Mouse (Mus musculus) lung, embryonic 16.5 days (tissue): ENCODE measurements at regions not wholly inside any gene's neighbourhood (a gene's known extent, or its start where the extent isn't known, plus 50 kb on each side); places are given as distances from the start of the nearest gene placed in this dataset.

Experiments
- ATAC-seq: fragments of 200-750 bp; cut with Nextera tagmentation; 2 replicates; pipeline ENCODE4 v1.8.0; 2017; ENCODE audit warnings: low read depth, mild to moderate bottlenecking, moderate library complexity
- H3K27ac ChIP-seq: fragments of 300-500 bp; sonication (generic); 2 replicates; pipeline ENCODE4 v1.5.1; 2014; ENCODE audit warnings: mild to moderate bottlenecking, control low read depth, low read length
- H3K27me3 ChIP-seq: fragments of 300-500 bp; sonication (generic); 2 replicates; pipeline ENCODE4 v1.6.1; 2014; ENCODE audit warnings: low read depth, low read length, mixed read lengths; ENCODE audit not compliant: control insufficient read depth, insufficient read depth
- H3K36me3 ChIP-seq: fragments of 300-500 bp; sonication (generic); 2 replicates; pipeline ENCODE4 v1.6.1; 2014; ENCODE audit warnings: low read length; ENCODE audit not compliant: control insufficient read depth, insufficient read depth
- H3K4me1 ChIP-seq: fragments of 300-500 bp; sonication (generic); replicated peaks from 2 replicates; pipeline ENCODE4 v1.6.1; 2014; ENCODE audit warnings: low read length, mixed read lengths; ENCODE audit not compliant: control insufficient read depth, insufficient read depth
- H3K4me2 ChIP-seq: fragments of 300-500 bp; sonication (generic); 2 replicates; pipeline ENCODE4 v1.6.1; 2014; ENCODE audit warnings: low read depth, low read length, control low read depth
- H3K4me3 ChIP-seq: fragments of 300-500 bp; sonication (generic); 2 replicates; pipeline ENCODE4 v1.5.1; 2014; ENCODE audit warnings: mild to moderate bottlenecking, low read length, control low read depth
- H3K9ac ChIP-seq: fragments of 300-500 bp; sonication (generic); 2 replicates; pipeline ENCODE4 v1.6.1; 2014; ENCODE audit warnings: low read length, control low read depth
- H3K9me3 ChIP-seq: fragments of 300-500 bp; sonication (generic); 2 replicates; pipeline ENCODE4 v1.6.1; 2016; ENCODE audit warnings: low read length; ENCODE audit not compliant: control insufficient read depth
- WGBS: fragments of 180-500 bp; shearing (Covaris S2); extraction: QIAGEN DNeasy Blood & Tissue Kit; methylation state at CpG from one replicate; pipeline ENCODE4 v1.1.7; 2014; 5-methylcytosine and 5-hydroxymethylcytosine counted together

DNA sequence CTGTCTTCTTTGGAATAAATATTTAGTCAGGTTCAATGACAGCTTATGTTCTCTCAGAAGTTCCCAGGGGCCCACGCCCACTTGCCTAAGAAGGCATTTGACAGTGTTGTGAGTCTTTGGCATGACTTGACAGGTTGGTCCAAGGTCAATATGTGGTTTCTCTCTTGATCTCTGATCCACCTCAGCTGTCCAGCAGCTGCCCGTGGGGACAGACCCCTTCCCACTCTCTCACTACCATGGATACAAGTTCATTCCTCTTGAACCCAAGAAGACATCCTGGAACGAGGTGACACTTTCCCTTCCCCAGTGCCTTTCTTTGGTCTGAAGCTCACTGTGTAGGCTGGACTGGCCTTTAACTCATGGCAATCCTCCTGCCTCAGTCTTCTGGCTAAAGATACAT lies 145.0 kb upstream of the Lef1 start:
- Histone ChIP-seq H3K9ac (no peak overlapping the region), H3K4me3 (no peak overlapping the region), H3K4me1 (no peaks in the 10 kb centered on the region), H3K9me3 (no peaks in the 10 kb centered on the region), H3K27me3 (no peaks in the 10 kb centered on the region), H3K36me3 (no peaks in the 10 kb centered on the region), H3K4me2 (no peak overlapping the region), H3K27ac (no peak overlapping the region)
- no peak for ATAC-seq
- 74% methylated on average over 3 of the region's 3 CpGs for WGBS

DNA sequence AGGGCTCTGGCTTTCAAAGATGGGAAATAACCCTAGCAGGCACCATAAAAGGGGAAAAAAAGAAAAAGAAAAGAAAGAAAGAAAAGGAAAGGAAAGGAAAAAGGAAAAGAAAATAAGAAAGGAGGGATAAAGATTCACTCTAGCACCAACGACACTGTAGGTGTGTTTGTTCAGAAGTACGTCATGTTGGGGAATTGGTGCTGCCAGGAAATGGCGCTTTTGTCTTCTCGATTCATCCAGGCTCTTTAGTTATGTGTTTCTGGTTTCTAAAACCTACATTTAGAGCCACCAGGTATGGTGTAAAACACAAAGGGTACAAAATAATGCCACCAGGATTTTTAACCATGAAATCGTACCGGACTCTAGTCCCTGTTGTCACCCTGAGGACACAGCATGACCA lies 146.2 kb upstream of the Lef1 start:
- H3K9ac ChIP-seq = no peak overlapping the region
- WGBS = 83% methylated on average over 6 of the region's 6 CpGs
- no peaks in the 10 kb centered on the region for H3K27me3 ChIP-seq
- H3K4me3 ChIP-seq = no peak overlapping the region
- H3K4me2 ChIP-seq = no peak overlapping the region
- H3K36me3 ChIP-seq = no peaks in the 10 kb centered on the region
- no peak overlapping the region for H3K27ac ChIP-seq
- no peak for ATAC-seq
- no peaks in the 10 kb centered on the region for H3K9me3 ChIP-seq
- H3K4me1 ChIP-seq = no peaks in the 10 kb centered on the region

DNA sequence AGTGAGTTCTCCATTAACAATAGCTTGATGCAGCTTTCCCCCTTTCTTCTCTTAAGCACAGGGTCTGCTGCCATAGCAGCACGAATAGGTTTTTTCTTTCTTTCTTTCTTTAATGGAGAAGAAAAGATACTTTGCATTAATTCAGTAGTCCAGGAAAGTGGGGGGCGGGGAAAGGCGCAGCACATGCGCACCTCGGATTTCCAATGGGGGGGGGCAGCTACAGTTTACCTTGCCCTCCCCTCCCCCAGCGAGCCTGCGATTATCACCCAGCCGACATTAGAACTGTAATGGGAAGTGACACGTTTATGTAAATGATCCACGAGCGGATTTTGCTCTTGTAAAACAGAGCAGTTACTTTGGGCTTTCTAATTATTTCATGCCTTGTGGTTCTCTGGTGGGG lies 146.6 kb upstream of the Lef1 start:
- Histone ChIP-seq H3K4me2 (peak overlapping the region; percentile 19; the same call in 1 of the 2 replicates), H3K36me3 (no peaks in the 10 kb centered on the region), H3K9me3 (no peaks in the 10 kb centered on the region), H3K4me1 (no peaks in the 10 kb centered on the region), H3K27ac (no peak overlapping the region), H3K9ac (no peak overlapping the region), H3K27me3 (no peaks in the 10 kb centered on the region), H3K4me3 (no peak overlapping the region)
- ATAC-seq = no peak
- WGBS = 39% methylated on average over 11 of the region's 11 CpGs

DNA sequence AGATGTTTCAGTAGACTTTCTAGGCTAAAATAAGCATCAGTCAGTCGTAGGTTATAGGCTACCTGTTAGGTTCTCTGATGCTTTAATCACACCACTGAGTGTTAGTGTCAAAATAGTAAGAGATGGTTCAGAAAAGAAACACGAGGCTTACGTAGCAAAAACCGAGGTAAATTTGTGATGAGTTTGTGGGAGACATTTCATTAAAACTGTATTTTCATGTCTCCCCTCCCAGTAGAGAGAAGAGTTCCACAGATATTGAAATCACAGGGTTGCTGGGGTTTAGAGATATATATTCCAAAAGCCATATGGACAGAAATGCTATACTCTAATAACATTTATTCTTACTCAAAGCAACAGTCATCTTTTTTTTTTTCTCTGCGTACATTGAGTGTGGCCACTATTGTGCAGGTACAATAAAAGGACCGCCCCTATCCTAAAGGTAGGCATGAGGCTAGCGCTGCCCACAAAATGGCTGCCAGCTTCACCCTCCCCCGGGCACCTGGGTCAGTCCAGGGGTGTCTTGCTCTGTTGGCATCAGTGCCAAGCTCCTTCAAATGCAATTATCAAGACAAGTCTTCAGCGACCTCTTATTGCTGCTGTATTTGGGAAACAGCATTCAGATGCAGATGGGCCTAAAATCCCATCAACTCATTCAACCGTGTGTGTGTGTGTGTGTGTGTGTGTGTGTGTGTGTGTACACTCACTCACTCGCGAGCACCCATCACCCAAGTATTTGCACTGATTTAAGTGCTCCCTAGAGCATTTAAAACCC lies 147.4 kb upstream of the Lef1 start:
- no peaks in the 10 kb centered on the region for H3K27me3 ChIP-seq
- no peaks in the 10 kb centered on the region for H3K9me3 ChIP-seq
- H3K9ac ChIP-seq = no peak overlapping the region
- WGBS = 68% methylated on average over 12 of the region's 12 CpGs
- H3K27ac ChIP-seq = no peak overlapping the region
- ATAC-seq = no peak
- 0 out of 2 replicates have a peak overlapping the region, but pooled peaks have one; percentile 19 for H3K4me2 ChIP-seq
- H3K4me3 ChIP-seq = no peak overlapping the region
- no peaks in the 10 kb centered on the region for H3K36me3 ChIP-seq
- H3K4me1 ChIP-seq = no peaks in the 10 kb centered on the region

DNA sequence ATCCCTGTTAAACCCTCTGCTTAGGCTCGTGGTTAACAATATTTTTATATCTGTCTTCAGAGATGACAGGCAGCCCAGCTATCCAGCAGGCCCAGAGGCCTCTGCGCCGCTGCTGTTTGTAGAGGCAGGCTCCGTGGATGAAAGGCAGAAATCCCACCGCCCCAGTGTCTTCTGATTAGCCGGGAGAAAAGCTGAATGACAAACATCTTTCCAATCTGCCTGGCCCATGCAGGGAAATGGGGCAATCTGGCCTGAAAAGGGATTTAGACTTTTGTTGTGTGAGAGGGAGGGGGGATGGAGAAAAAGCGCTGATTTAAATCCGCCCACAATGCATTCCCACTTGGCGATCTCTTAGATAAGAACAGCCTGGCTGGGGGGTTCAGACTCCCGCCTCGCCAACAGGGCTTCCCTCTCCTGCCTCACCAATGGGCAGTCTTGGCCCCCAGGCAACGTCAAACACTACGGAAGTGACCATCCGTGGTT lies 148.1 kb upstream of the Lef1 start:
- Histone ChIP-seq H3K27me3 (no peaks in the 10 kb centered on the region), H3K4me2 (no peak overlapping the region), H3K9me3 (no peaks in the 10 kb centered on the region), H3K36me3 (no peaks in the 10 kb centered on the region), H3K4me3 (no peak overlapping the region), H3K4me1 (no peaks in the 10 kb centered on the region), H3K27ac (no peak overlapping the region; the same call in 1 of the 2 replicates), H3K9ac (no peak overlapping the region)
- no peak for ATAC-seq
- 31% methylated on average over 14 of the region's 14 CpGs for WGBS

DNA sequence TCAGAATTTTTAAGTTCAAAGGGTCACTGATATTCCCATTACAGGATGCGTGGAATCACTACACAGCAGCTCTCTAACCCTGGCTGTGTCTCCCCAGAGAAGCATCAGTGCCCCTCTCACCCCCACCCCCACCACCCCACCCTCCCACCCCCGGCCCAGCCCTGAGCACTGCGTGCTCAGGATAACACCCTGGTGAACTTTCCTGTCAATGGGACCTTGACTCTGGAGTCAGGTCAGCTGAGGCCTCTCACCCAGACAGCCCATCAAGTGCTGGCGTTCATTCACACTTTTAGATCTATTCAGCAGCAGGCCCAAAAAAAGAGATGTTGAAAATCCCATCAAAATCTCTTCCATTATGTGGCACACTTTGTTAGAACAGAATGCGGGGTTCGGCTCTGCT lies 148.6 kb upstream of the Lef1 start:
- H3K27ac ChIP-seq = no peak overlapping the region
- no peaks in the 10 kb centered on the region for H3K9me3 ChIP-seq
- H3K9ac ChIP-seq = no peak overlapping the region
- no peaks in the 10 kb centered on the region for H3K36me3 ChIP-seq
- no peak overlapping the region for H3K4me3 ChIP-seq
- H3K27me3 ChIP-seq = no peaks in the 10 kb centered on the region
- ATAC-seq = no peak
- 52% methylated on average over 6 of the region's 6 CpGs for WGBS
- H3K4me2 ChIP-seq = no peak overlapping the region
- H3K4me1 ChIP-seq = no peaks in the 10 kb centered on the region

DNA sequence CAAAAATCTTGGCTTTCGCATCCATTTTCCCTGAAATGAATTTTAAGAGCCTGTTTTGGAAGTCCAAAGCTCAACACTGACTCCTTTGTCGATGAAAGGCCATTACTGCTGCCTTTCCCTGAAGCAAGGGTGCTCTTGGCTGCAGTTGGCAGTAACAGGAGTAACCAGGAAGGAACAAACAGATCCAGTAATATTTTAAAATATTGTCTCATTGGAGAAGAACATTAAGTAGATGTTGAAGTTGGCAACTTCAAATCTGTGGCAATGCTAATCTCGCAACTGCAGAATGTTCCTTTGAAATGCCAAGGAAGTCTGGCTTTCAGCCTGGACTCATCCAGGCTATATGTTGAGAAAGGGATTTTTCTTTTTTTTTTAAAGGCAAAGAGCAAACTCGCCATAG lies 154.3 kb upstream of the Lef1 start:
- 47% methylated on average over 4 of the region's 4 CpGs for WGBS
- H3K27ac ChIP-seq = peak overlapping the region; percentile 42
- no peak overlapping the region for H3K9ac ChIP-seq
- H3K27me3 ChIP-seq = no peaks in the 10 kb centered on the region
- H3K4me2 ChIP-seq = no peak overlapping the region
- H3K4me1 ChIP-seq = no peaks in the 10 kb centered on the region
- H3K36me3 ChIP-seq = no peaks in the 10 kb centered on the region
- H3K9me3 ChIP-seq = peaks cover 5% of the 10 kb centered on the region; the same call in 1 of the 2 replicates
- ATAC-seq = peak; percentile 31
- no peak overlapping the region for H3K4me3 ChIP-seq

DNA sequence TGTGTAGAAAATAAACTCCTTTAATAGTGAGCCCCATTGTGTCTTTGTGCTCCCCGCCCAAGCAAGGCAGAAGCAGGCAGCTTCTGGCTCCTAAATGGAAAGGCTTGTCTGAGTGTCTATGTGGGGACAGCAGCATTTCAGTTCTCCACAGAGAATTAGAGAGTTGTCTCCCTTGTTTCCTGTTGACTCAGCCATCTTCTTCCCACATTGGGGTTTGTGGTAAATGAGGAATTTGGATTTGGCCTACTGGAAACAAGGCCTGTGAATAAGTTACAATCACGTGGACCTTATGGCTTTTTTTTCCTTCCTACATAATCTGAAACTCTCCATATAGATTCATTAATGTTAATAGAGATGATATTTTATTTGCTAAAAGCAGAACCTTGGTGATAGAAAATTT lies 158.9 kb upstream of the Lef1 start:
- no peak for ATAC-seq
- H3K4me1 ChIP-seq = peaks cover 4% of the 10 kb centered on the region
- peaks cover 5% of the 10 kb centered on the region; the same call in 1 of the 2 replicates for H3K9me3 ChIP-seq

DNA sequence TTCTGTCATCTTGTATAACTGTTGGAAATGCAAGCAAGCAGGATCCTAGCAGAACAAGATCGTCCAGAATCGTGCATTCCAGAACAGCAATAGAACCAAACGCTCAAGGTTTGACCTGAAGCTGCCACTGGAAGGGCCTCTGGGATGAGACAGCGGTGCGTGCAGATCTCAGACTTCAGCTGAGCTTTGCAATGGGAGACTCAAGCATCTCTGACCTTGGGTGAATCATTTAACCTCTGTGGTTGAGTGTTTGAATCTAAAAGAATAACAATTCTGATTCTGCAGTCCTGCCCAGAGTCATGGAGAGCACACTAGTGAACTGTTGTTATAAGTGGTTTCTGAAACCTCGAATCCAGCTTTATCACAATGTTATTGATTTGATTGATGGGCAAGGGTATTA lies 159.4 kb upstream of the Lef1 start:
- Histone ChIP-seq H3K4me1 (peaks cover 5% of the 10 kb centered on the region), H3K4me2 (no peak overlapping the region), H3K9ac (no peak overlapping the region), H3K4me3 (no peak overlapping the region), H3K9me3 (peaks cover 5% of the 10 kb centered on the region; the same call in 1 of the 2 replicates), H3K27ac (no peak overlapping the region), H3K27me3 (no peaks in the 10 kb centered on the region), H3K36me3 (no peaks in the 10 kb centered on the region)
- WGBS = 41% methylated on average over 6 of the region's 6 CpGs
- ATAC-seq = no peak

More for the DNA sequence above, 158.9 kb upstream of the Lef1 start:
- Histone ChIP-seq H3K27ac (no peak overlapping the region), H3K9ac (no peak overlapping the region), H3K36me3 (no peaks in the 10 kb centered on the region), H3K27me3 (no peaks in the 10 kb centered on the region), H3K4me3 (no peak overlapping the region), H3K4me2 (no peak overlapping the region)
- WGBS = 61% methylated on average over 2 of the region's 2 CpGs
